Mouse (Mus musculus) hindbrain, embryonic 16.5 days (tissue): ENCODE data around the gene Ttc7. TPM values are rescaled to one million over a fixed set of nuclear protein-coding genes. Genes with fewer than 3 reads are reported as not detected.

ENCODE experiments used
- ATAC-seq: fragments of 200-750 bp; cut with Nextera tagmentation; 2 replicates; pipeline ENCODE4 v1.8.0; 2017; ENCODE audit warnings: moderate TSS enrichment, moderate library complexity
- H3K27ac ChIP-seq: fragments of 300-500 bp; sonication (generic); 2 replicates; pipeline ENCODE4 v1.5.1; 2014; ENCODE audit warnings: low read depth, mild to moderate bottlenecking, control low read depth, low read length, moderate library complexity
- H3K27me3 ChIP-seq: fragments of 300-500 bp; sonication (generic); replicated peaks from 2 replicates; pipeline ENCODE4 v1.6.1; 2014; ENCODE audit warnings: low read length; ENCODE audit not compliant: control insufficient read depth, insufficient read depth
- H3K36me3 ChIP-seq: fragments of 300-500 bp; sonication (generic); 2 replicates; pipeline ENCODE4 v1.6.1; 2014; ENCODE audit warnings: mild to moderate bottlenecking, low read length, moderate library complexity, mixed read lengths; ENCODE audit not compliant: control insufficient read depth, insufficient read depth
- H3K4me1 ChIP-seq: fragments of 300-500 bp; sonication (generic); 2 replicates; pipeline ENCODE4 v1.6.1; 2014; ENCODE audit warnings: low read depth, low read length; ENCODE audit not compliant: control insufficient read depth, insufficient read depth
- H3K4me2 ChIP-seq: fragments of 300-500 bp; sonication (generic); 2 replicates; pipeline ENCODE4 v1.6.1; 2014; ENCODE audit warnings: mild to moderate bottlenecking, low read length, control low read depth, moderate library complexity
- H3K4me3 ChIP-seq: fragments of 300-500 bp; sonication (generic); 2 replicates; pipeline ENCODE4 v1.5.1; 2014; ENCODE audit warnings: mild to moderate bottlenecking, low read length, control low read depth, moderate library complexity
- H3K9ac ChIP-seq: fragments of 300-500 bp; sonication (generic); 2 replicates; pipeline ENCODE4 v1.6.1; 2014; ENCODE audit warnings: low read depth, mild to moderate bottlenecking, control low read depth, low read length, moderate library complexity
- H3K9me3 ChIP-seq: fragments of 300-500 bp; sonication (generic); 2 replicates; pipeline ENCODE4 v1.6.1; 2014; ENCODE audit warnings: mild to moderate bottlenecking, low read length, moderate library complexity; ENCODE audit not compliant: control insufficient read depth
- WGBS: fragments of 180-500 bp; shearing (Covaris S2); extraction: QIAGEN DNeasy Blood & Tissue Kit; methylation state at CpG from one replicate; pipeline ENCODE4 v1.1.7; 2014; 5-methylcytosine and 5-hydroxymethylcytosine counted together
- polyA plus RNA-seq: library from polyadenylated mRNA; unstranded; fragments of >200 nt; fragmentation: Nextera tagmentation; extraction: Ambion mirVana; gene quantifications from 2 replicates; pipeline ENCODE4 v1.2.1, GENCODE M21; 2015

The Ttc7 gene
- polyA plus RNA-seq, 1 experiment from 2014 or later, result 6.1 TPM

DNA sequence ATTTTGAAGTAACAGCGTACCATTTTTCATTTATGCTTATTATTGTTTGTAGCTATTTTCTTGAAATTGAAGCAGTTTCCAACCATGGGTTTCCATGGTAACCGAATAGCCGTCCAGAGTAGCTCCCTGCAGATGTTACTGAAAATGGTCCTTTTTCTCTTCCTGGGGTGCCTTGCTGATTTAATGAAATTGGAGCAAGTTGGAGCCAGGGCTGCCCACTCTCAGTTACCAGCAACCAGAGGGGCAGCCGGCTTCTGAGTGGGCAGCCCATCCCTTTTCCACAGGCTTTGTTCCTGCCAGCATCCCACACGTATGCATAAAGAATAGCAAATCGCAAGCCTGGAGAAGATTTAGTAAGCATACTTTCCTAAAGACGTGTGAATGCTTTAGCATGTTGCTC lies 89.5 kb downstream of the Ttc7 start:
- Histone ChIP-seq H3K9ac (no peak overlapping the region), H3K4me2 (no peak overlapping the region), H3K36me3 (no peaks in the 10 kb centered on the region), H3K4me3 (no peak overlapping the region), H3K27me3 (no peaks in the 10 kb centered on the region), H3K9me3 (no peaks in the 10 kb centered on the region), H3K4me1 (peaks cover 26% of the 10 kb centered on the region), H3K27ac (peak overlapping the region; percentile 69)
- 56% methylated on average over 7 of the region's 7 CpGs for WGBS
- ATAC-seq, result 0 out of 2 replicates have a peak, but pooled peaks have one; percentile 4

GRCm38 (mm10) chr17:87373327-87373726 lies 90.6 kb downstream of the Ttc7 start:
- no peak overlapping the region; the same call in 1 of the 2 replicates for H3K27ac ChIP-seq
- peaks cover 25% of the 10 kb centered on the region for H3K4me1 ChIP-seq
- H3K4me3 ChIP-seq, result no peak overlapping the region
- H3K36me3 ChIP-seq, result no peaks in the 10 kb centered on the region
- H3K9ac ChIP-seq, result no peak overlapping the region
- H3K9me3 ChIP-seq, result no peaks in the 10 kb centered on the region
- H3K4me2 ChIP-seq, result no peak overlapping the region
- H3K27me3 ChIP-seq, result no peaks in the 10 kb centered on the region
- WGBS, result 93% methylated on average over 9 of the region's 9 CpGs
- no peak for ATAC-seq

- no peaks in the 10 kb centered on the region for H3K27me3 ChIP-seq
- H3K9me3 ChIP-seq, result no peaks in the 10 kb centered on the region
- H3K27ac ChIP-seq, result no peak overlapping the region
- 65% methylated on average over 10 of the region's 10 CpGs for WGBS
- no peak overlapping the region for H3K4me2 ChIP-seq
- H3K36me3 ChIP-seq, result no peaks in the 10 kb centered on the region
- peaks cover 38% of the 10 kb centered on the region for H3K4me1 ChIP-seq
- H3K9ac ChIP-seq, result no peak overlapping the region
- no peak for ATAC-seq
- H3K4me3 ChIP-seq, result no peak overlapping the region
Measured at GRCm38 (mm10) chr17:87375941-87376511, 93.3 kb downstream of the Ttc7 start.

DNA sequence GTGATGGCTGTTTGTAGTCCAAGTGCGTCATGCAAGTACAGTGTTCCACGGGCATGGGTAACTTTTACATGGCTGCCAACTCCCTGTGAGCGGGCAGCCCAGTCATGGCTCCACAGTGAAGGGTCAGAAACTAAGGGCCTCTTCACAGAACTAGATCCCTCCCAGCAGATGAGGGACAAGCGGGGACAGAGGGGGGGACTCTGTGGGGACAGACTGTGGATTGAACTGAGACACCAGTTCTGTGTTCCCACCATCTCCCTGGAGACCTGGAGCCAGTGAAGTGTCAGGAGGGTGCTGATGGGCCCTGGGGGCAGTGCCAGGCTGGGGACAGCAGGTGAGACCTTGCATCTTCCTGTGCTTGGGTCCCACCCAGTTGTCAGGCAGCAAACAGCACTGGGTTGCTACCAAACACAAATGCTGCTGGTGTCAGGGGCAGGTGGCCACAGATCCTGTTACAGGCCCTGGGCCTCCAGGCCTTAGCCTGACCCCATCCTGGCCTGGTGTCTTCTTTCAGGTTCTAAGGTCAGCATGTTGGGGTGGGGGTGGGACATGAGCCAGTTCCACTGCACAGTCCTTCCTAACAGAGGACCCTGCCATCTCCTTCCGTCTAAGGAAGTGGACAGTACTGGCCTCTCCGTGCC lies 94.3 kb downstream of the Ttc7 start:
- H3K9ac ChIP-seq, result no peak overlapping the region
- H3K4me2 ChIP-seq, result no peak overlapping the region
- H3K9me3 ChIP-seq, result no peaks in the 10 kb centered on the region
- WGBS, result 82% methylated on average over 6 of the region's 6 CpGs
- H3K4me1 ChIP-seq, result peaks cover 35% of the 10 kb centered on the region
- no peaks in the 10 kb centered on the region for H3K27me3 ChIP-seq
- H3K36me3 ChIP-seq, result no peaks in the 10 kb centered on the region
- H3K27ac ChIP-seq, result no peak overlapping the region; the same call in 1 of the 2 replicates
- no peak overlapping the region for H3K4me3 ChIP-seq
- no peak for ATAC-seq

DNA sequence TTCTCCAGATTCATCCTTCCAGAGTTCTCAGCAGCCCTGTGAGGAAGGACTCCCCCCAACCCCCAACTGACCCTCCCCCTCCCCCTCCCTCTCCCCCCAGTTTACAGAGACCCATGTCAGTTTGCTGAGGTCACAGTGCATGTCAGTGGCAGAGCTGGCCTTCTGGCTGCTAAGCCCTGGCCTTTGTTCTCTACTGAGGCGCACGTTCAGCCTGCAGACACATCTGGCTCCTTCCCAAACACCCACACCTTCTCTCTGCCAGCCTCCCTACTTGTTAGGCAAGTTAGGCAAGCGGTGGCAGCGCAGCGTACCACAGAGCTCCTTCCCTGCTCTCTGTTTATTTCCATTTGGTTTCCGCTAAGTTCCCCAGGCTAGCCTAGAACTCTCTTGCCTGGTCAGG lies 94.8 kb downstream of the Ttc7 start:
- Histone ChIP-seq H3K36me3 (no peaks in the 10 kb centered on the region), H3K4me1 (peaks cover 30% of the 10 kb centered on the region), H3K27me3 (no peaks in the 10 kb centered on the region), H3K4me3 (no peak overlapping the region), H3K9me3 (no peaks in the 10 kb centered on the region), H3K27ac (peak overlapping the region; percentile 18; the same call in 1 of the 2 replicates), H3K9ac (no peak overlapping the region), H3K4me2 (no peak overlapping the region)
- no peak for ATAC-seq
- 56% methylated on average over 6 of the region's 6 CpGs for WGBS

GRCm38 (mm10) chr17:87378354-87379159 lies 95.9 kb downstream of the Ttc7 start:
- WGBS, result 29% methylated on average over 16 of the region's 16 CpGs
- Histone ChIP-seq H3K9ac (peak overlapping the region; percentile 23; the same call in 1 of the 2 replicates), H3K4me1 (peaks cover 30% of the 10 kb centered on the region), H3K4me3 (no peak overlapping the region), H3K4me2 (peak overlapping the region; percentile 25), H3K36me3 (no peaks in the 10 kb centered on the region), H3K9me3 (no peaks in the 10 kb centered on the region), H3K27me3 (no peaks in the 10 kb centered on the region), H3K27ac (peak overlapping the region; percentile 80)
- peak; percentile 59 for ATAC-seq

DNA sequence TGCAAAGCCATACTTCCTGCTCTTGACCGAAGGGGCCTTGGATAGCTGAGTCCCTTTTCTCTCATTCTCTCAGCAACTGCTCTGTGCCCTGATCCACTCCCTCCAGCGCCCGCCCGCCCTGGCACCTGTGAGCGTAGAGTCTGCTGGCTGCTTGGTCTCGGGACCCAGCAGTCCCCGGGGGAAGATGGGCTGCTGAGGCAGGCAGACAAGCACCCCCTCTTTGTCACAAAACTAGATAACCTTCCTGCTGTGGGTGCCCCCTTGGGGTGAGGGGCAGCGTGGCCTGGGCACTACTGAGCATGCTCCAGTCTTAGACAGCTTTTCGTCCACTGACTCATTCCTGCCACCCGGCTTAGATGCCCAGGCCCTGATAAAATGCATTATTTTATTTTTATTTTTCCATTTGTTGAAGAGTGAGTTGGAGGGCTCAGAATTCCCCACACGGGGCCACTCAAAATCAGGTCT lies 96.5 kb downstream of the Ttc7 start:
- Histone ChIP-seq H3K27me3 (no peaks in the 10 kb centered on the region), H3K9ac (peak overlapping the region; percentile 18; the same call in 1 of the 2 replicates), H3K4me1 (peaks cover 30% of the 10 kb centered on the region), H3K4me3 (no peak overlapping the region), H3K27ac (peak overlapping the region; percentile 80), H3K36me3 (no peaks in the 10 kb centered on the region), H3K4me2 (0 out of 2 replicates have a peak overlapping the region, but pooled peaks have one; percentile 18), H3K9me3 (no peaks in the 10 kb centered on the region)
- 69% methylated on average over 11 of the region's 11 CpGs for WGBS
- no peak for ATAC-seq

GRCm38 (mm10) chr17:87379821-87380220 lies 97.1 kb downstream of the Ttc7 start:
- Histone ChIP-seq H3K4me2 (no peak overlapping the region), H3K9me3 (no peaks in the 10 kb centered on the region), H3K4me1 (peaks cover 30% of the 10 kb centered on the region), H3K9ac (peak overlapping the region; percentile 29; the same call in 1 of the 2 replicates), H3K27me3 (no peaks in the 10 kb centered on the region), H3K36me3 (no peaks in the 10 kb centered on the region), H3K4me3 (no peak overlapping the region), H3K27ac (peak overlapping the region; percentile 80)
- WGBS, result 61% methylated on average over 10 of the region's 10 CpGs
- no peak for ATAC-seq

DNA sequence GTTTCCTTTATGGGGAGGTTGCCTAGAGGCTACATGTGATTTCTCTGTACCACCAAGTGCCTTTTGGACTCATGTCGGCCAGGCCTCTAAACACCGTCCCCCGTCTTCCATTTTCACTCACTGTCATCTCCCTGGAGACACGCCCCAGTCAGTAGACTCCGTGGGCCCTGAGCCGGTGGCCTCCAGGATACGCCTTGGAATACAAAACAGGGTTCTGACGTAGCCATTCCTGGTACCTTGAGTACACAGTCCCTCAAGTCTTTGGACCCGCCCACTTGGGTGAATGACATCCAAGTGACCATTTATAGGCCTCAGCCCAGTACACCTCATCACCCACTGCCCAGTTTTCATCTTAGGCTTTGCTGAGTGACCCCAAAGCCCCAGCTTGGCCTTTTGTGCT lies 98.0 kb downstream of the Ttc7 start:
- no peaks in the 10 kb centered on the region for H3K36me3 ChIP-seq
- no peak overlapping the region for H3K9ac ChIP-seq
- 0 out of 2 replicates have a peak overlapping the region, but pooled peaks have one; percentile 23 for H3K27ac ChIP-seq
- H3K4me1 ChIP-seq, result peaks cover 30% of the 10 kb centered on the region
- H3K4me3 ChIP-seq, result no peak overlapping the region
- 46% methylated on average over 9 of the region's 9 CpGs for WGBS
- no peak for ATAC-seq
- H3K9me3 ChIP-seq, result no peaks in the 10 kb centered on the region
- no peak overlapping the region for H3K4me2 ChIP-seq
- H3K27me3 ChIP-seq, result no peaks in the 10 kb centered on the region
